8 mouse cellular contexts compared by ENCODE assay signal in the genomic region with DNA sequence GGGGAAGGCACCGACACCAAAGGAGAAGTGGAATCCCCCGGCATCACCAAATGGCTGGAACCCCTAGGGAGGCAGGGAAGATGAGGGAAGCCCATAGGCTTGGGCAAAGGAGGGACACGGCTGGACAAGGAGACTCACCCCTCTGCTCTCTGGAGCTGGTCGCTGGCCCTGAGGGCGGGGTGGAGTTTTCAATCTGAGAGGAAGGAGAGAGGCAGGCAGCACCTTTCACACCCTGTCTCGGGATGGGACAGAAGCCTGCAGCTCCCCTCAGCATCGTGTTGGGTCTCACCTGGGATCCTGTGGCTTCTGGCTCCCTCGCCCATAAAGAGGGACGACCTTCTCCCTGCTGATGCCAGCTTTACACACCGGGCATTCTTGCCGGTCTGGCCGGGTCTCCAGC. TPM values are rescaled to one million over a fixed set of nuclear protein-coding genes. Genes with fewer than 3 reads are reported as not detected.
DNase-seq lines count a peak whose midpoint lies in the region; ATAC-seq and TF ChIP-seq lines count a peak whose summit lies in the region.

No protein-coding gene starts in this region.

- peak overlapping the region; percentile 80 for H3K4me2 ChIP-seq in intestine, embryonic 15.5 days (replicated peaks)
- no peak overlapping the region for H3K4me2 ChIP-seq in intestine, postnatal 0 days (replicated peaks; ENCODE audit: low read depth)
- 0 out of 2 replicates have a peak overlapping the region, but pooled peaks have one; percentile 73 for H3K4me2 ChIP-seq in limb, embryonic 11.5 days (ENCODE audit: low read depth, severe bottlenecking)
- H3K4me2 ChIP-seq in stomach, embryonic 15.5 days = peak overlapping the region; percentile 88; the same call in 1 of the 2 replicates

- no peak for TF ChIP-seq CTCF in intestine, postnatal 0 days (IDR thresholded peaks at IDR 0.05; ENCODE audit: low read depth)

- ATAC-seq in intestine, embryonic 15.5 days = no peak
- no peak for ATAC-seq in intestine, postnatal 0 days
- no peak for ATAC-seq in limb, embryonic 11.5 days (ENCODE audit: insufficient number of reproducible peaks, low FRiP score, low TSS enrichment, low read depth)
- no peak for ATAC-seq in stomach, embryonic 15.5 days (ENCODE audit: insufficient read depth, low FRiP score, low read depth)

- no peaks in the 10 kb centered on the region for H3K9me3 ChIP-seq in intestine, embryonic 15.5 days
- no peaks in the 10 kb centered on the region for H3K9me3 ChIP-seq in intestine, postnatal 0 days (ENCODE audit: control insufficient read depth)
- no peaks in the 10 kb centered on the region for H3K9me3 ChIP-seq in limb, embryonic 11.5 days (ENCODE audit: control insufficient read depth, low read length)
- H3K9me3 ChIP-seq in stomach, embryonic 15.5 days = no peaks in the 10 kb centered on the region

- peak; percentile 22 for DNase-seq in thymus, postnatal 4 days
- no peak for DNase-seq in thymus, adult 18-20 months
- no peak for DNase-seq in limb, embryonic 11.5 days (ENCODE audit: low spot score)
- DNase-seq in spleen, adult 12 weeks (ENCODE audit: low spot score) = no peak
- DNase-seq in spleen, postnatal 36 days (ENCODE audit: low spot score in 2 of 2) = no peak

- peaks cover 16% of the 10 kb centered on the region for H3K36me3 ChIP-seq in intestine, embryonic 15.5 days
- peaks cover 20% of the 10 kb centered on the region; the same call in 1 of the 2 replicates for H3K36me3 ChIP-seq in intestine, postnatal 0 days (ENCODE audit: control insufficient read depth, insufficient read depth)
- peaks cover 7% of the 10 kb centered on the region; the same call in 1 of the 2 replicates for H3K36me3 ChIP-seq in limb, embryonic 11.5 days (ENCODE audit: control insufficient read depth, insufficient read depth, low read length)
- peaks cover 12% of the 10 kb centered on the region for H3K36me3 ChIP-seq in stomach, embryonic 15.5 days

- H3K4me1 ChIP-seq in intestine, embryonic 15.5 days (replicated peaks) = peaks cover 42% of the 10 kb centered on the region
- peaks cover 9% of the 10 kb centered on the region; the same call in 1 of the 2 replicates for H3K4me1 ChIP-seq in intestine, postnatal 0 days (replicated peaks; ENCODE audit: control insufficient read depth, insufficient read depth, low read length)
- peaks cover 25% of the 10 kb centered on the region for H3K4me1 ChIP-seq in limb, embryonic 11.5 days (ENCODE audit: control insufficient read depth, insufficient read depth, low read length)
- peaks cover 40% of the 10 kb centered on the region for H3K4me1 ChIP-seq in stomach, embryonic 15.5 days

- no peak overlapping the region for H3K4me3 ChIP-seq in intestine, embryonic 15.5 days (replicated peaks)
- H3K4me3 ChIP-seq in intestine, postnatal 0 days (ENCODE audit: low read depth, low read length) = no peak overlapping the region
- no peak overlapping the region for H3K4me3 ChIP-seq in limb, embryonic 11.5 days (ENCODE audit: low read depth, low read length)
- no peak overlapping the region for H3K4me3 ChIP-seq in stomach, embryonic 15.5 days (replicated peaks)

- no peak overlapping the region for H3K27ac ChIP-seq in intestine, embryonic 15.5 days
- H3K27ac ChIP-seq in intestine, postnatal 0 days (ENCODE audit: low read depth, low read length) = no peak overlapping the region
- no peak overlapping the region for H3K27ac ChIP-seq in limb, embryonic 11.5 days (replicated peaks; ENCODE audit: low read depth, low read length)
- no peak overlapping the region for H3K27ac ChIP-seq in stomach, embryonic 15.5 days

- no peak overlapping the region for H3K9ac ChIP-seq in intestine, embryonic 15.5 days
- H3K9ac ChIP-seq in intestine, postnatal 0 days (ENCODE audit: low read depth, low read length) = no peak overlapping the region
- H3K9ac ChIP-seq in limb, embryonic 11.5 days (ENCODE audit: low read length) = no peak overlapping the region
- no peak overlapping the region for H3K9ac ChIP-seq in stomach, embryonic 15.5 days

- no peaks in the 10 kb centered on the region for H3K27me3 ChIP-seq in intestine, embryonic 15.5 days (replicated peaks)
- H3K27me3 ChIP-seq in intestine, postnatal 0 days (replicated peaks; ENCODE audit: control insufficient read depth, insufficient read depth, low read length) = no peaks in the 10 kb centered on the region
- no peaks in the 10 kb centered on the region for H3K27me3 ChIP-seq in limb, embryonic 11.5 days (ENCODE audit: control insufficient read depth, insufficient read depth, low read length)
- no peaks in the 10 kb centered on the region for H3K27me3 ChIP-seq in stomach, embryonic 15.5 days (replicated peaks)

- 84% methylated on average over 12 of the region's 12 CpGs for WGBS in intestine, embryonic 15.5 days
- WGBS in intestine, postnatal 0 days = 85% methylated on average over 11 of the region's 12 CpGs
- WGBS in limb, embryonic 11.5 days = 85% methylated on average over 12 of the region's 12 CpGs
- WGBS in stomach, embryonic 15.5 days = 83% methylated on average over 12 of the region's 12 CpGs

RNA-seq across cellular contexts. Expression of gene Rnf5, which starts 1.7 kb away (rescaled TPM):
- 165 and 174 TPM in 2 replicates for polyA plus RNA-seq in intestine, embryonic 15.5 days (2015; fragmentation: Nextera tagmentation; extraction: Ambion mirVana)
- polyA plus RNA-seq in intestine, postnatal 0 days (2015; fragmentation: Nextera tagmentation; extraction: Ambion mirVana) = 123 and 135 TPM in 2 replicates
- polyA plus RNA-seq in limb, embryonic 11.5 days (2014; fragmentation: Nextera tagmentation; extraction: Ambion mirVana) = 111 TPM in 2 replicates
- 130 and 142 TPM in 2 replicates for polyA plus RNA-seq in stomach, embryonic 15.5 days (2015; fragmentation: Nextera tagmentation; extraction: Ambion mirVana)

RNA-seq across cellular contexts. Expression of gene Agpat1, which starts 2.3 kb away (rescaled TPM):
- 51.2 and 60.8 TPM in 2 replicates for polyA plus RNA-seq in intestine, embryonic 15.5 days (2015; fragmentation: Nextera tagmentation; extraction: Ambion mirVana)
- 53.2 and 55.6 TPM in 2 replicates for polyA plus RNA-seq in intestine, postnatal 0 days (2015; fragmentation: Nextera tagmentation; extraction: Ambion mirVana)
- 58.2 and 74.8 TPM in 2 replicates for polyA plus RNA-seq in limb, embryonic 11.5 days (2014; fragmentation: Nextera tagmentation; extraction: Ambion mirVana)
- 49.3 and 50.8 TPM in 2 replicates for polyA plus RNA-seq in stomach, embryonic 15.5 days (2015; fragmentation: Nextera tagmentation; extraction: Ambion mirVana)

RNA-seq across cellular contexts. Expression of gene Ager, which starts 4.1 kb away (rescaled TPM):
- 2.7 and 3.0 TPM in 2 replicates for polyA plus RNA-seq in intestine, embryonic 15.5 days (2015; fragmentation: Nextera tagmentation; extraction: Ambion mirVana)
- 1.3 and 1.5 TPM in 2 replicates for polyA plus RNA-seq in intestine, postnatal 0 days (2015; fragmentation: Nextera tagmentation; extraction: Ambion mirVana)
- 1.3 and 2.7 TPM in 2 replicates for polyA plus RNA-seq in limb, embryonic 11.5 days (2014; fragmentation: Nextera tagmentation; extraction: Ambion mirVana)
- polyA plus RNA-seq in stomach, embryonic 15.5 days (2015; fragmentation: Nextera tagmentation; extraction: Ambion mirVana) = 3.1 and 3.5 TPM in 2 replicates

RNA-seq across cellular contexts. Expression of gene Pbx2, which starts 10.7 kb away (rescaled TPM):
- 8.0 and 8.8 TPM in 2 replicates for polyA plus RNA-seq in intestine, embryonic 15.5 days (2015; fragmentation: Nextera tagmentation; extraction: Ambion mirVana)
- polyA plus RNA-seq in intestine, postnatal 0 days (2015; fragmentation: Nextera tagmentation; extraction: Ambion mirVana) = 6.1 and 6.5 TPM in 2 replicates
- 21.5 and 22.0 TPM in 2 replicates for polyA plus RNA-seq in limb, embryonic 11.5 days (2014; fragmentation: Nextera tagmentation; extraction: Ambion mirVana)
- polyA plus RNA-seq in stomach, embryonic 15.5 days (2015; fragmentation: Nextera tagmentation; extraction: Ambion mirVana) = 8.5 and 9.2 TPM in 2 replicates

RNA-seq across cellular contexts. Expression of gene Gpsm3, which starts 12.2 kb away (rescaled TPM):
- polyA plus RNA-seq in intestine, embryonic 15.5 days (2015; fragmentation: Nextera tagmentation; extraction: Ambion mirVana) = 10.1 TPM in 2 replicates
- polyA plus RNA-seq in intestine, postnatal 0 days (2015; fragmentation: Nextera tagmentation; extraction: Ambion mirVana) = 8.6 and 10.6 TPM in 2 replicates
- 4.0 and 4.7 TPM in 2 replicates for polyA plus RNA-seq in limb, embryonic 11.5 days (2014; fragmentation: Nextera tagmentation; extraction: Ambion mirVana)
- 10.2 and 11.9 TPM in 2 replicates for polyA plus RNA-seq in stomach, embryonic 15.5 days (2015; fragmentation: Nextera tagmentation; extraction: Ambion mirVana)
